Mouse (Mus musculus) myocyte (in vitro differentiated cells): ENCODE measurements around the gene F12.

Source experiments
- CEBPB ChIP-seq: IDR thresholded peaks from 2 replicates; pipeline ENCODE4 v1.6.1; 2011; ENCODE audit warnings: mild to moderate bottlenecking, moderate library complexity; ENCODE audit not compliant: poor library complexity, insufficient read depth, severe bottlenecking
- E2F4 ChIP-seq: IDR thresholded peaks from one replicate; pipeline ENCODE4 v1.6.1; 2011; ENCODE audit warnings: mild to moderate bottlenecking, control low read depth, moderate library complexity; ENCODE audit not compliant: insufficient read depth
- MAX ChIP-seq: IDR thresholded peaks from one replicate; pipeline ENCODE4 v1.6.1; 2011; ENCODE audit warnings: low read depth, mild to moderate bottlenecking, control low read depth
- POLR2A ChIP-seq: IDR thresholded peaks from one replicate; pipeline ENCODE4 v1.6.1; 2011; ENCODE audit warnings: low read depth, mild to moderate bottlenecking, control low read depth, moderate library complexity; ENCODE audit not compliant: insufficient read length
- TCF12 ChIP-seq: IDR thresholded peaks from one replicate; pipeline ENCODE4 v1.6.1; 2011; ENCODE audit warnings: mild to moderate bottlenecking, control low read depth; ENCODE audit not compliant: poor library complexity, insufficient read depth, severe bottlenecking
- USF1 ChIP-seq: IDR thresholded peaks from one replicate; pipeline ENCODE4 v1.6.1; 2011; ENCODE audit warnings: low read depth, mild to moderate bottlenecking, control low read depth, moderate library complexity

DNA sequence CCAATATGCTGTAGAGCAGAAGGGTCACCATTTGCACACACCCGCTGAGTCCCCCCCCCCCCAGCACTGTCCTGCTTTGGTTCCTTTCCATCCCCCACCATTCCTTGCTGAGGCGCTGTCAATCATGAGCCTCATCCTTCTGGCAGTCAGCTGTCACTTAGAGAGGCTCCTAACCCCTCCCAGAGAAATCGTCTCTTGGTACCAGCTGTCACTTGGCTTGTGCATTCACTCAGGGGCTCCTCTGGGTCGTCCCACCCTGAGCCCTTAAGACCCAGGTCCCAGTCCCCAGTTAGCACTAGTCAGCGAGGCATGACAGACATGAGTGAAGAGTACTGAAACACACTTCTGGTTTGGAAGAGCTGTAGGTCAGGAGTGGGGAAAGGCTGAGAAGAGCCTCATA, 54.9 kb downstream of the F12 start:
- no peak for TF ChIP-seq E2F4
- TF ChIP-seq POLR2A = no peak
- TF ChIP-seq CEBPB = no peak
- peak; percentile 78 for TF ChIP-seq TCF12
- TF ChIP-seq MAX = no peak
- TF ChIP-seq USF1 = no peak
